Mouse (Mus musculus) megakaryocyte-erythroid progenitor cell, adult 5-6 weeks (primary cell): ENCODE results near the gene Fam173a. TPM values are rescaled to one million over a fixed set of nuclear protein-coding genes. Genes with fewer than 3 reads are reported as not detected.

ENCODE experiments used
- total RNA-seq, 2 experiments: library from RNA; stranded (forward) in 1 of 2; stranded (reverse) in 1 of 2; fragments of 200-1000, 215-1000 nt in 1 of 2; fragments of >200 nt in 1 of 2; fragmentation: Nextera tagmentation in 1 of 2; gene quantifications; 2 replicates each; pipeline ENCODE4 v1.2.3; 2014 to 2017

The Fam173a gene
- total RNA-seq, 2 experiments from 2014 or later, result 11.1 to 172 TPM

Other genes starting within 250 kb of the Fam173a start
- gene Sox8, start 222.2 kb downstream of the Fam173a start, total RNA-seq (2014; fragmentation: Nextera tagmentation), result not detected in 2 replicates
- gene Sox8, start 222.2 kb downstream of the Fam173a start, total RNA-seq (2017), result not detected in 2 replicates
- 17.6 and 24.2 TPM in 2 replicates for gene Lmf1, start 213.8 kb downstream of the Fam173a start, total RNA-seq (2014; fragmentation: Nextera tagmentation)
- 3.2 and 4.8 TPM in 2 replicates for gene Lmf1, start 213.8 kb downstream of the Fam173a start, total RNA-seq (2017)
- not detected in 2 replicates for gene Gng13, start 75.7 kb downstream of the Fam173a start, total RNA-seq (2014; fragmentation: Nextera tagmentation)
- gene Gng13, start 75.7 kb downstream of the Fam173a start, total RNA-seq (2017), result not detected in 2 replicates
- 59.0 and 65.4 TPM in 2 replicates for gene Chtf18, start 65.5 kb downstream of the Fam173a start, total RNA-seq (2014; fragmentation: Nextera tagmentation)
- gene Chtf18, start 65.5 kb downstream of the Fam173a start, total RNA-seq (2017), result 39.0 and 53.3 TPM in 2 replicates
- 14.9 and 17.8 TPM in 2 replicates for gene Rpusd1, start 65.2 kb downstream of the Fam173a start, total RNA-seq (2014; fragmentation: Nextera tagmentation)
- 1.8 and 2.1 TPM in 2 replicates for gene Rpusd1, start 65.2 kb downstream of the Fam173a start, total RNA-seq (2017)
- gene Mslnl, start 56.9 kb downstream of the Fam173a start, total RNA-seq (2014; fragmentation: Nextera tagmentation), result not detected in 2 replicates
- gene Mslnl, start 56.9 kb downstream of the Fam173a start, total RNA-seq (2017), result not detected in 2 replicates
- not detected in 2 replicates for gene Msln, start 38.5 kb downstream of the Fam173a start, total RNA-seq (2014; fragmentation: Nextera tagmentation)
- not detected in 2 replicates for gene Msln, start 38.5 kb downstream of the Fam173a start, total RNA-seq (2017)
- 20.4 and 29.9 TPM in 2 replicates for gene Narfl, start 19.1 kb downstream of the Fam173a start, total RNA-seq (2014; fragmentation: Nextera tagmentation)
- 10.3 and 23.8 TPM in 2 replicates for gene Narfl, start 19.1 kb downstream of the Fam173a start, total RNA-seq (2017)
- 10.7 and 18.1 TPM in 2 replicates for gene Haghl, start 7.2 kb downstream of the Fam173a start, total RNA-seq (2014; fragmentation: Nextera tagmentation)
- gene Haghl, start 7.2 kb downstream of the Fam173a start, total RNA-seq (2017), result 11.8 and 15.7 TPM in 2 replicates
- gene Ccdc78, start 6.3 kb downstream of the Fam173a start, total RNA-seq (2014; fragmentation: Nextera tagmentation), result 1.2 TPM in 1 of 2 replicates, not detected in the other
- gene Ccdc78, start 6.3 kb downstream of the Fam173a start, total RNA-seq (2017), result 0.15 TPM in 1 of 2 replicates, not detected in the other
- 19.1 TPM in 1 of 2 replicates, not detected in the other for gene AC134908.4, start 2.8 kb upstream of the Fam173a start, total RNA-seq (2014; fragmentation: Nextera tagmentation)
- gene AC134908.4, start 2.8 kb upstream of the Fam173a start, total RNA-seq (2017), result not detected in 2 replicates
- gene Metrn, start 4.2 kb upstream of the Fam173a start, total RNA-seq (2014; fragmentation: Nextera tagmentation), result 20.6 and 22.9 TPM in 2 replicates
- 11.3 and 15.5 TPM in 2 replicates for gene Metrn, start 4.2 kb upstream of the Fam173a start, total RNA-seq (2017)
- gene Fbxl16, start 16.2 kb upstream of the Fam173a start, total RNA-seq (2014; fragmentation: Nextera tagmentation), result 0.26 TPM in 1 of 2 replicates, not detected in the other
- not detected in 2 replicates for gene Fbxl16, start 16.2 kb upstream of the Fam173a start, total RNA-seq (2017)
- 16.6 and 33.3 TPM in 2 replicates for gene Wdr24, start 30.7 kb upstream of the Fam173a start, total RNA-seq (2014; fragmentation: Nextera tagmentation)
- gene Wdr24, start 30.7 kb upstream of the Fam173a start, total RNA-seq (2017), result 15.5 and 17.2 TPM in 2 replicates
- gene Jmjd8, start 36.0 kb upstream of the Fam173a start, total RNA-seq (2014; fragmentation: Nextera tagmentation), result 20.1 and 31.7 TPM in 2 replicates
- gene Jmjd8, start 36.0 kb upstream of the Fam173a start, total RNA-seq (2017), result 19.5 and 21.5 TPM in 2 replicates
- 89.4 and 112 TPM in 2 replicates for gene Stub1, start 40.5 kb upstream of the Fam173a start, total RNA-seq (2014; fragmentation: Nextera tagmentation)
- 77.6 and 77.7 TPM in 2 replicates for gene Stub1, start 40.5 kb upstream of the Fam173a start, total RNA-seq (2017)
- 0.50 and 2.0 TPM in 2 replicates for gene Rhbdl1, start 44.4 kb upstream of the Fam173a start, total RNA-seq (2014; fragmentation: Nextera tagmentation)
- gene Rhbdl1, start 44.4 kb upstream of the Fam173a start, total RNA-seq (2017), result 0.30 and 0.47 TPM in 2 replicates
- 1.7 and 6.4 TPM in 2 replicates for gene Gm20683, start 48.9 kb upstream of the Fam173a start, total RNA-seq (2014; fragmentation: Nextera tagmentation)
- not detected in 2 replicates for gene Gm20683, start 48.9 kb upstream of the Fam173a start, total RNA-seq (2017)
- gene Rhot2, start 52.0 kb upstream of the Fam173a start, total RNA-seq (2014; fragmentation: Nextera tagmentation), result 51.2 and 54.8 TPM in 2 replicates
- gene Rhot2, start 52.0 kb upstream of the Fam173a start, total RNA-seq (2017), result 21.3 and 27.4 TPM in 2 replicates
- 43.3 and 47.4 TPM in 2 replicates for gene Wdr90, start 68.6 kb upstream of the Fam173a start, total RNA-seq (2014; fragmentation: Nextera tagmentation)
- 4.6 and 10.0 TPM in 2 replicates for gene Wdr90, start 68.6 kb upstream of the Fam173a start, total RNA-seq (2017)
- 87.4 and 109 TPM in 2 replicates for gene Mcrip2, start 75.9 kb upstream of the Fam173a start, total RNA-seq (2014; fragmentation: Nextera tagmentation)
- 35.6 and 40.8 TPM in 2 replicates for gene Mcrip2, start 75.9 kb upstream of the Fam173a start, total RNA-seq (2017)
- 26.3 and 37.6 TPM in 2 replicates for gene Mettl26, start 82.2 kb upstream of the Fam173a start, total RNA-seq (2014; fragmentation: Nextera tagmentation)
- 9.3 and 19.8 TPM in 2 replicates for gene Mettl26, start 82.2 kb upstream of the Fam173a start, total RNA-seq (2017)
- 0.87 TPM in 1 of 2 replicates, not detected in the other for gene Wfikkn1, start 88.0 kb upstream of the Fam173a start, total RNA-seq (2014; fragmentation: Nextera tagmentation)
- gene Wfikkn1, start 88.0 kb upstream of the Fam173a start, total RNA-seq (2017), result 0.19 and 1.4 TPM in 2 replicates
- 2.4 and 8.9 TPM in 2 replicates for gene Rab40c, start 126.8 kb upstream of the Fam173a start, total RNA-seq (2014; fragmentation: Nextera tagmentation)
- 7.9 and 30.2 TPM in 2 replicates for gene Rab40c, start 126.8 kb upstream of the Fam173a start, total RNA-seq (2017)
- 211 and 231 TPM in 2 replicates for gene Pigq, start 152.0 kb upstream of the Fam173a start, total RNA-seq (2014; fragmentation: Nextera tagmentation)
- 102 and 156 TPM in 2 replicates for gene Pigq, start 152.0 kb upstream of the Fam173a start, total RNA-seq (2017)
- not detected in 2 replicates for gene Nhlrc4, start 152.1 kb upstream of the Fam173a start, total RNA-seq (2014; fragmentation: Nextera tagmentation)
- gene Nhlrc4, start 152.1 kb upstream of the Fam173a start, total RNA-seq (2017), result not detected in 2 replicates
- not detected in 2 replicates for gene A930017K11Rik, start 159.7 kb upstream of the Fam173a start, total RNA-seq (2014; fragmentation: Nextera tagmentation)
- 0.05 TPM in 1 of 2 replicates, not detected in the other for gene A930017K11Rik, start 159.7 kb upstream of the Fam173a start, total RNA-seq (2017)
- gene Capn15, start 192.9 kb upstream of the Fam173a start, total RNA-seq (2014; fragmentation: Nextera tagmentation), result 14.8 and 18.4 TPM in 2 replicates
- gene Capn15, start 192.9 kb upstream of the Fam173a start, total RNA-seq (2017), result 1.7 and 3.5 TPM in 2 replicates